Mouse (Mus musculus) adrenal gland, postnatal 4 days (tissue): Measurements from ENCODE around the gene Igtp. TPM values are rescaled to one million over a fixed set of nuclear protein-coding genes. Genes with fewer than 3 reads are reported as not detected.
"Not testable (repeated sequence)": the region's sequence is repeated elsewhere in the genome, so short reads cannot be mapped to it uniquely, and the experiment has no call there.

Experiments used
- DNase-seq, 2 experiments: peaks; one replicate each; pipeline ENCODE4 v3.0.0; 2021 to 2022; ENCODE audit warnings: low spot score in 2 of 2, mixed read lengths in 2 of 2
- long read RNA-seq, 2 experiments: library from polyadenylated mRNA; stranded (forward); transcript quantifications; one replicate each; pipeline ENCODE4 v2.0.0; 2021
- total RNA-seq, 2 experiments: library from RNA; stranded (reverse); gene quantifications; 2 replicates each; pipeline ENCODE4 v1.2.3; 2021

Igtp gene
- total RNA-seq: 10 to 100 TPM in 1 of 2 experiments, 1 to 10 TPM in 1; 9.8 to 15.3 TPM
- long read RNA-seq, experiment 1, transcript Igtp-201 (3 exons, 2,022 nt): major isoform, 13 of 16 reads
- long read RNA-seq, experiment 1, partial matches to known transcripts: 0 of 16 reads
- long read RNA-seq, experiment 1, other reads (novel, unspliced or antisense): 0 of 16 reads
- long read RNA-seq, experiment 2, transcript Igtp-201 (3 exons, 2,022 nt): major isoform, 12 of 15 reads
- long read RNA-seq, experiment 2, partial matches to known transcripts: 1 of 15 reads
- long read RNA-seq, experiment 2, other reads (novel, unspliced or antisense): 2 of 15 reads

DNA sequence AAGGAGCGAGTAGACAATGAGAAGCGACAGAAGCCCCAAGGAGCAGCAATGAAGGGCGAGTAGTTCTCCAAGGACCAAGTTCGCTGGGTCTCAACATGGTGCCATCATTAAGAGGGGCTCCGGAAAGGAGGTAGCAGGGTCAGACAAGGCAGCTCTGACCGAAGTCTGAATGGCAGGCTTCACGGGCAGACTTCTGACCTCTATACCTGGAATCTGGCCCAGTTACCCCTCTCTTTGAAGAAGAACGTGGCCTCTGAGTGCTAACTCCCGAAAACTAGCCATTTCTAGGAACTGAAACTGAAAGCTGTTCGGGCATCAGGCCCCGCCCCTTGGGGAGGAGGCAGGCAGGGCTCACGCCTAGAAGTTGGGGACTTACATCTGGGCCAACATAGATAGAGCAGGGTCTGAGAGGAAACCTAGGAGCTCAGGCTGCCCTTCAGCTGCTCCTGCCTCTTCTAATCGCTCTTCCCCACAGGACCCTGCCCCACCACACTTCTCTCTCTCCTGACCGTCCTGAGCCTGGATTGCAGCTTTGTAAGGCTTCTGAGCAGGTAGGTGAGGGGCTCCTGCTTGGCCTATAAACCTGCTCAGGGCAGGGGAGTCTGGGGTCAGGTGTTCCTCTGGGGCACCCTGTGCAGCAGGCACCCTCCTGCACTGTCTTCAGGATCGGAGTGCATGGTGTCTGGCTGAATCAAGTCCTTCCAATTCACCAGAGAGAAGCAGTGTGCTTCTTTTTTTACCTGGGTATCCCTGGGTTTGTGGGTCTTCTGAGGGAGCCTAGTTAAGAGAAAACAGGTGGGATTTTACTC, at the start of gene Igtp, which contains the start of gene Irgm2:
Gene Igtp, plus strand, starts transcription at position 328 of the 809 bp plus-strand sequence.
Gene Irgm2, plus strand, starts transcription at position 390 of the 809 bp plus-strand sequence.
- DNase-seq: peak; percentile 39 to 67

GRCm38 (mm10) chr11:58155458-58155857, 43.9 kb upstream of the Igtp start:
- no peak for DNase-seq

- DNase-seq: no peak
These were observed 42.5 kb upstream of the Igtp start for GRCm38 (mm10) chr11:58156871-58157270.

DNA sequence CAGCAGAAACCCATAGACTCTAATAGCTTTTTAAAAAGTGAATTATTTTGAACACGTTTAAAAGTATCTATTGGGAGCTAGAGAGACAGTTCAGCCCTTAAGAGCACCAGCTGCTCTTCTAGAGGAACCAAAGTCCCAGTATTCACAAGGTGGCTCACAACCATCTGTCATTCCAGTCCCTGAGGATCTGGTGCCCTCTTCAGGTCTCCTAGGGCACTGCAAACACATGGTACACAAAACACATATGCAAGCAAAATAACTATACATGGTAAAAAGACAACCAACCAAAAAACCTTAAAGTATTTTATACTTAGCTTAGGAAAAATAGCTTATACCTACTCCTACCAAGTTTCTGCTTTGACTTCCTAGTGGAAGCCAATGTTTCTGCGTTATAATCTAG, 34.3 kb upstream of the Igtp start:
- DNase-seq: no peak

DNA sequence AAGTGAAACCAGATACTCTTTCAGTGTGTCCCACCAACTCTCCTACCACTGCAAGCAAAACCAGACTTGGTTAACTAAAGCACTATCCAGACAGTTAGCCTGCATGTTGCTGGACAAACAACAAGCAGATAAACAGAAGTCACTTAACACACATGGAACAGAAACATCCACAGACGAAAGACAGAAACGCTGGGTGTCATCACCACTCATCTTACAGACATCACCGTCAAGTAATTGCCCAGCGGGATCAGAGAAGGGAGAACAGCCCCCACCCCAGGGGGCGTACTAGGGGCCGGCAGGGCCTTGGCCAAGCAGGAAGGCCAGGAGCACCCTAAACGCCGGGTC, 31.6 kb upstream of the Igtp start:
- DNase-seq: no peak

GRCm38 (mm10) chr11:58168167-58168915, 31.0 kb upstream of the Igtp start, which contains the start of gene Gemin5:
Gene Gemin5 (minus strand): TSS chr11:58168539.
- DNase-seq: peak; percentile 54 to 65

DNA sequence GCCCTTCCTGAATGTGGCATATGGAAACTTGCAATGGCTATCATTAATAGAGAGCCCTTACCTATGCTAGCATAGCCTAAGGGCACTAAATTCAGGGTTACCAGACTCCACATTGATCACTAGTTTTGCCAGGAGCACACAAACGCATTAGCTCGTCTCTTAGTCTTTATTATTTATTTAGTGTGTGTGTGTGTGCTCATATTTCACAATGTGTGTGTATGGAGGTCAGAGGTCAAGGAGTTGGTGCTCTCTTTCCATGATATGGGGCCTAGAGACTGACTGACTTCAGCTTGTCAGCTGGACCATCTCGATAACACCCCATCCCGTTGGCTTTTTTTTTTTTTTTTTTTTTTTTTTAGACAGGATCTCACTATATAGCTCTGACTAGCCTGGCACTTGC, 29.7 kb upstream of the Igtp start:
- DNase-seq: no peak

DNA sequence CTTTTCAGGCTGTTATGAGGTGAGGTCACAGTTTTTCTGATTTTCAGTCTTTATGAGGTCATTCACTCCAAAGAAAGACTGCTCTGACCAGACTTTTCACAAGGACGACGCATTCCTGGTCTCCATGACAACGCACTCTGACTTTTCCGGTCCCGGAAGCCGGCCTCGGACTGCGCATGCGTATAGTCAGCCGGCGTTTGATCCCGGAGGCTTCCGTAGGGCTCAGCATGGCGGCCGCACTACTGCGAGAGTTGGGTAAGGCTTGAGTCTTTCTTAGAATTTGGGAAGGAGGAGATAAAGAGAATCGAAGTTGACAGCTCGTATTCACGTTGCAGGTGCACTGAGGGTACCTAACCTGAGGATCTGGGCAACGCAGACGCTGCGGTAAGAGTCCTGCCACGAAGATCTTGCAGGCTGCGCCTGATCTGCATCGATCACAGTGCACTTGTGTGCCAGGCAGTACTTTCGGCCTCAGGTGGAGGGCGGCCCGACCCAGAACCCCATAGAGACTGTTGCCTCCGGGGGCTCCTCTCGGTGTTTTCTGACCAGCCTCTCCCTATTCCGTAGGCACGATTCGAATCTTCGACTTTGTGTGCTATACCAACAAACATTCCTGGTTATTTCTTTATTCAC, 27.8 kb upstream of the Igtp start, which contains the start of gene Mrpl22:
Gene Mrpl22, plus strand, starts transcription at position 203 of the 633 bp plus-strand sequence.
- peak; percentile 93 to 95 for DNase-seq

DNA sequence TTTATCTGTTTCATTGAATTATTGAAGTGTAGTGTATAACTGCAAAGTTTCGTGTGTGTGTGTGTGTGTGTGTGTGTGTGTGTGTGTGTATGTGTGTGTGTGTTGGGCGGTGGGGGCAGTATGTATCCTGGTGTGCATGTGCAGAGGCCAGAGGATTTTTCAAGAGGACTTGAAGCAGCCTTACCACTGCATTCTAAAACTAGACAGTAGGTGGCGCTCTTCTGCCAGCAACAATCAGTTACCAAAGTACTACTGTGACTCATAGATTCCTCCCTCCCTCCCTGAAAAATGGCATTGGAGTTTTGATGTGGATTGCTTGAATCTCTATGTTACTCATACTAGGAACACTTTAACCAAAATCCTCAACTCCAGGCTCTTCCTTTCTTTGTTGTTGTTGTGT, 19.8 kb upstream of the Igtp start:
- peak; percentile 22 for DNase-seq

GRCm38 (mm10) chr11:58179986-58180385, 19.4 kb upstream of the Igtp start:
- DNase-seq: not testable (repeated sequence)

GRCm38 (mm10) chr11:58180756-58181155, 18.6 kb upstream of the Igtp start:
- DNase-seq: no peak

- DNase-seq: no peak
These were observed 15.8 kb upstream of the Igtp start for GRCm38 (mm10) chr11:58183579-58183978.

DNA sequence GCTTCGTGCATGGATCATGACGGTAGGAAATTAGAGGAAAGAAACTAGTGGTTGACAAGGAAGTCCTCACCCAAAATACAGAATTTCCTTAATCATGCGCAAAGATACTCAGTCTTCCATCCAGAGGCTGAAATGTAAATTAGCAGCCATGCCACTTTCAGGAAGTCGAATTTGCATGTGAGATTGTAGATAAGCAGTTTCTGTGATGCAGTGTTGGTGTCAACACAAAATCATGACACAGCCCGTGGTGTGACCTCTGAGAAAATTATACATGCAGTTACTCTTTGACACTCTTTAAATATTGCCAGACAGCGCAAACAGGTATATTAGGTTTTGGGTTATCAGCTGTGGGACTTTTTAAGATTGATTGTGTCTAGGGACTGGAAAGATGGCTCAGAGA, 9.7 kb upstream of the Igtp start:
- DNase-seq: no peak

DNA sequence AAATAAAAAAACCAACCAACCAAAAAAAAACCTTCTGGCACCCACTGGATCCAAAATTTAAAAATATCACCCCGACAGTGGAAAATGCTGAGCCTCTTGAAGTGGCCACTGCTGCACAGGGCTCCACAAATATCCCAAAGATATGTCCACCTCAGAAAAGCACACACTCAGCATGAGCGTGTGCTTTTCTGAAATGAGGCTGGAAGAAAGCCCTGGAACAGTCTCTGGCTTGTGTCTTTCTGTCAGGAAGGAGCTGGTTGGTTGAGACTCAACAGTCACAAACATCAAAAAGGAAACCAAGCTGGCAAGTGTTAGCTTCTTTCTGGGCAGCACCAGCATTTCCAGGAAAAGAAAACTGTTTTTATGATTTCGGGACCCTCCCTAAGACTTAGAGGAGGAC, 6.0 kb upstream of the Igtp start:
- DNase-seq: no peak

- no peak for DNase-seq
These were observed 5.4 kb upstream of the Igtp start for GRCm38 (mm10) chr11:58193860-58194520.

DNA sequence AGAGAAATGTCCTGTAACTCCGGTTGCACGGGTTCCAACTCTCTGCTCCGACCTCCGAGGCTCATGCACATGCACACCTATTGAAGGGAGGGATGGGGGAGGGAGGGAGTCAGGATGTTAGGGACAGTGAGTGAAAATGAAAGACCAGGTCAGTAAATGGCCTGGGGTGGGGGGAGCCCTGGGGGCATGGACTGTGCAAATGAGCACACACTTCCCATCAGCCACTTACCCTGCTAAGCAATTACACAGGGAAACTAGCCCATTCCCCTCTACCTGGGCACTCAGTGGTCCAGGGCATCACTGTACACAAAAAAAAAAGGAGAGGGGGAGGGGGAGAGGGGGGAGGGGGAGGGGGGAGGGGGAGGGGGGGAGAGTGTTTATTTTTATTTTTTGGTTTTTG, 693 bp upstream of the Igtp start:
- DNase-seq: no peak

DNA sequence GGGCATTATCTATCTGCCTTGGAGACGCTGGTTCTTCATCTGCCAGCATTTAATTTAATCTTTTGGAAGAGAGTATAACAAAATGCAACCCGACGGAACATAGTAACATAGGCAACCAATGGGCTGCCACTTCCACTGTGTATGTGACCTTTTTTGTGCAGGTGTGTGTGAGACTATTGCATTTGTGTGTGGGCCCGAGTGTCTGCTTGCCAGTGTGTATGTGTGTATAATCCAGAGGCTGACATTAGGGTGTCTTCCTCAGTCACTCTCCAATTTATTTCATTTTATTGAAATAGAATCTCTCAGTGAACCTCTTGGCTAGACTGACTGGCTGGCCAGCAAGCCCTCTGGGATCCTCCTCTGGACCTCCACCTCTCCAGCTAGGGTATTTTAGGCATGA, 870 bp downstream of the Igtp start:
- DNase-seq: no peak

GRCm38 (mm10) chr11:58201052-58201451, 1.7 kb downstream of the Igtp start:
- no peak for DNase-seq

GRCm38 (mm10) chr11:58210321-58210886, 11.0 kb downstream of the Igtp start:
- DNase-seq: no peak

DNA sequence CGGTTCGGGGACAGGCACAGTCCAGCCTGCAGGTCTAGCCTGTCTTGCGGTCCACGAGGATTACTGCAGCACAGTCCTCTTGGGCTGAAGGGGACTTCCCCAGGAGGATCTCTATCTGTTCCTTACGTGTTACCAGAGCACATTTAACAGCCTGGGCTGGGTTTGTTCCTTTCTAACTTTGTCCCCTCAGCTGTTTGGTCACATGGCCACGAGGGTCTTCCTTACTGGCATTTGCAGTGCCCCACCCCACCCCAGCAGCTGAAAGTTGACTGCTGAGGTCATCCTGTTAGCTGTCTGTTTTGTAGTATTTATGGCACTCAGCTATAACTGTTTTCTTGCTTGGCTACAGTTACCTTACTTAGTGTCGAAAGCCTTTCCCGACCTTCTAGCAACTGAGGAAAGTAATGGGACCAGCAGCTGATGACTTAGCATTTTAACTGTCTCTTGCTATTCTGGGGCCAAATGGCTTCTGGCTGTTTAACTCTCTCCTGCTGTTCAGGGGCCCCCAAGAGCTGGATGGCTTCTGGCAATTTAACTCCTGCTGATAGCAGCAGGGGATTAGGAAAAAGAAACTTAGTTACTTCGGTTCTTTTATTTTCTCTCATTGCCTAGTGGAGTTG, 11.8 kb downstream of the Igtp start:
- DNase-seq: no peak
